In the genomic region with DNA sequence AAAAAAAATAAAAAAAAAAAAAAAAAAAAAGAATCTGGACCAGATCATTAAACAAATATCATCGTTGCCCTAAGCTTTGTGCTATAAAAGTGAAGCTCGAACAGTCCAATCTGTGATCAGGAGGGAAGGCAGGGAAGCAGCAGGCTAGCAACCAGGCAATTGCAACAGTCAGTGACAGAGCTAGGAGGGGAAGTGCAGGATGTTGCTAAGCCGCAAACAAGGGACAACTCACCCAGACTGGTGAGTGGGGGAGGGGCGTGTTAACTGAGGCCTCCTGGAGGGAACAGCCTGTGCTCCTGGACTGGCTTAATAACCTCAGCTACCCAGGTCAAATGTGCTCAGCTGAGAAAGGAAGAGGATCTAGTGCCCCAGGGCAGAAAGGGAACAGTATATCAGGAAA, we compare ENCODE assay signal across 8 mouse cellular contexts. TPM values are rescaled to one million over a fixed set of nuclear protein-coding genes. Genes with fewer than 3 reads are reported as not detected.
DNase-seq lines count a peak whose midpoint lies in the region; ATAC-seq and TF ChIP-seq lines count a peak whose summit lies in the region.
"Had no signal": no experiment of that assay in that cellular context is flagged by ENCODE, and none has a peak within 500 bp of the region (broad histone marks: within the 10 kb centered on the region; RNA-seq: fewer than 3 reads in every experiment).

No protein-coding gene starts in this region.

- no peak for TF ChIP-seq CTCF in bone marrow, adult 2 months (IDR thresholded peaks at IDR 0.05; ENCODE audit: control insufficient read depth, insufficient read depth, low read length)

- no peak overlapping the region for H3K4me3 ChIP-seq in neural tube, embryonic 15.5 days (replicated peaks)
- no peak overlapping the region for H3K4me3 ChIP-seq in bone marrow, adult 2 months (replicated peaks; ENCODE audit: control insufficient read depth, low read depth, low read length)
- no peak overlapping the region for H3K4me3 ChIP-seq in stomach, embryonic 15.5 days (replicated peaks)
- H3K4me3 ChIP-seq: erythroblast, embryonic 14.5 days had no signal

- ATAC-seq in neural tube, embryonic 15.5 days (ENCODE audit: low FRiP score) = no peak
- peak; percentile 18; the same call in 1 of the 2 replicates for ATAC-seq in stomach, embryonic 15.5 days (ENCODE audit: insufficient read depth, low FRiP score, low read depth)

- 6% methylated on average over 4 of the region's 4 CpGs for WGBS in neural tube, embryonic 15.5 days
- 2% methylated on average over 4 of the region's 4 CpGs for WGBS in bone marrow, adult 2 months
- 13% methylated on average over 4 of the region's 4 CpGs for WGBS in stomach, embryonic 15.5 days

- H3K27ac ChIP-seq in neural tube, embryonic 15.5 days (replicated peaks) = no peak overlapping the region
- H3K27ac ChIP-seq in bone marrow, adult 2 months (ENCODE audit: control insufficient read depth, insufficient read depth, low read depth, low read length, poor library complexity) = peak overlapping the region; percentile 73; the same call in 1 of the 2 replicates
- H3K27ac ChIP-seq in stomach, embryonic 15.5 days = no peak overlapping the region

- peaks cover 22% of the 10 kb centered on the region for H3K4me1 ChIP-seq in neural tube, embryonic 15.5 days
- H3K4me1 ChIP-seq in bone marrow, adult 2 months (ENCODE audit: control insufficient read depth, insufficient read depth, low read length) = peaks cover 16% of the 10 kb centered on the region
- H3K4me1 ChIP-seq in stomach, embryonic 15.5 days = peaks cover 11% of the 10 kb centered on the region

- H3K9ac ChIP-seq in neural tube, embryonic 15.5 days (replicated peaks) = no peak overlapping the region
- H3K9ac ChIP-seq in stomach, embryonic 15.5 days = no peak overlapping the region

- H3K27me3 ChIP-seq in neural tube, embryonic 15.5 days (replicated peaks) = no peaks in the 10 kb centered on the region
- no peaks in the 10 kb centered on the region for H3K27me3 ChIP-seq in stomach, embryonic 15.5 days (replicated peaks)

- DNase-seq in neural tube, embryonic 10.5 days (ENCODE audit: extremely low spot score, low spot score) = peak; percentile 47
- DNase-seq in heart, postnatal 4 days = peak; percentile 43
- peak; percentile 66 for DNase-seq in lung, postnatal 14 days
- DNase-seq in right cerebral cortex, adult 2 months (ENCODE audit: low spot score in 2 of 2) = no peak

- TF ChIP-seq POLR2A in bone marrow, adult 2 months (IDR thresholded peaks at IDR 0.05; ENCODE audit: borderline replicate concordance, control insufficient read depth, low read depth, low read length) = no peak

- no peaks in the 10 kb centered on the region for H3K9me3 ChIP-seq in neural tube, embryonic 15.5 days (replicated peaks)
- no peaks in the 10 kb centered on the region for H3K9me3 ChIP-seq in stomach, embryonic 15.5 days

- H3K4me2 ChIP-seq in neural tube, embryonic 15.5 days = no peak overlapping the region
- no peak overlapping the region for H3K4me2 ChIP-seq in stomach, embryonic 15.5 days

- H3K36me3 ChIP-seq in neural tube, embryonic 15.5 days = no peaks in the 10 kb centered on the region
- no peaks in the 10 kb centered on the region for H3K36me3 ChIP-seq in stomach, embryonic 15.5 days

RNA-seq across cellular contexts. Expression of gene Usp3, which starts 6.6 kb away (rescaled TPM):
- 51.2 and 57.0 TPM in 2 replicates for polyA plus RNA-seq in neural tube, embryonic 15.5 days (2015; fragmentation: Nextera tagmentation; extraction: Ambion mirVana)
- 12.8 and 33.3 TPM in 2 replicates for polyA plus RNA-seq in bone marrow, adult 2 months (2011; ENCODE audit: insufficient read depth, insufficient read length, low replicate concordance, missing spikeins)
- total RNA-seq in heart, postnatal 4 days (2021) = 10 to 100 TPM; 45.8 to 48.5 TPM
- 60.9 and 64.6 TPM in 2 replicates for polyA plus RNA-seq in stomach, embryonic 15.5 days (2015; fragmentation: Nextera tagmentation; extraction: Ambion mirVana)

Comparison
In these comparisons a context has a peak if more than half of its experiments do, and no peak if none do; other contexts are left out.
1. DNase-seq: peak in neural tube, embryonic 10.5 days (single experiment), heart, postnatal 4 days (single experiment) and lung, postnatal 14 days (single experiment); none in right cerebral cortex, adult 2 months (0 of 2).